Comparison of ENCODE assay signal across 21 mouse cellular contexts in genomic region chr11:115271481-115271880, GRCm38 (mm10). TPM values are rescaled to one million over a fixed set of nuclear protein-coding genes. Genes with fewer than 3 reads are reported as not detected.
"Had no signal": no experiment of that assay in that cellular context is flagged by ENCODE, and none has a peak within 500 bp of the region (broad histone marks: within the 10 kb centered on the region; RNA-seq: fewer than 3 reads in every experiment).

No protein-coding gene starts in this region.

- DNase-seq: lung, adult 2 months; lung, postnatal 14 days; lung, postnatal 36 days; right cerebral cortex, postnatal 14 days; thymus, adult 2 months; thymus, postnatal 25 days; thymus, postnatal 4 days had no signal

RNA-seq across cellular contexts. Expression of gene Grin2c, which starts 4.4 kb away (rescaled TPM):
- total RNA-seq: megakaryocyte progenitor cell, adult 5-6 weeks; monocyte, adult 5-6 weeks had no signal
- polyA plus RNA-seq: macrophage; stomach, postnatal 0 days had no signal

RNA-seq across cellular contexts. Expression of gene Otop2, which starts 35.5 kb away (rescaled TPM):
- total RNA-seq: megakaryocyte progenitor cell, adult 5-6 weeks; monocyte, adult 5-6 weeks; neutrophil, adult 5-6 weeks had no signal
- polyA plus RNA-seq: lung, embryonic 15.5 days; lung, postnatal 0 days; macrophage; midbrain, embryonic 11.5 days; midbrain, embryonic 13.5 days; midbrain, embryonic 15.5 days; neural tube, embryonic 12.5 days; spleen, adult 2 months; urinary bladder, adult 2 months had no signal

RNA-seq across cellular contexts. Expression of gene Ush1g, which starts 50.4 kb away (rescaled TPM):
- total RNA-seq: megakaryocyte progenitor cell, adult 5-6 weeks; midbrain, postnatal 0 days; monocyte, adult 5-6 weeks; neutrophil, adult 5-6 weeks had no signal
- polyA plus RNA-seq: lung, embryonic 15.5 days; lung, postnatal 0 days; macrophage; urinary bladder, adult 2 months had no signal
